Mouse (Mus musculus) kidney, adult 10 weeks (tissue): ENCODE results near the gene Nudt16. TPM values are rescaled to one million over a fixed set of nuclear protein-coding genes. Genes with fewer than 3 reads are reported as not detected.

Experiments used
- polyA plus RNA-seq: library from polyadenylated mRNA; stranded (reverse); fragments of 350-450 nt; fragmentation: Illumina TruSeq; extraction: RNeasy Lipid Tissue Mini Kit (QIAGEN cat#74804); gene quantifications from one replicate; pipeline ENCODE4 v1.2.3, GENCODE M21; 2014; ENCODE audit warnings: low read depth, low replicate concordance

Nudt16 gene
- 10.8 TPM for polyA plus RNA-seq

GRCm38 (mm10) chr9:105131253-105132001, at the start of gene Nudt16:
Nudt16 (minus strand) TSS chr9:105131824.

DNA sequence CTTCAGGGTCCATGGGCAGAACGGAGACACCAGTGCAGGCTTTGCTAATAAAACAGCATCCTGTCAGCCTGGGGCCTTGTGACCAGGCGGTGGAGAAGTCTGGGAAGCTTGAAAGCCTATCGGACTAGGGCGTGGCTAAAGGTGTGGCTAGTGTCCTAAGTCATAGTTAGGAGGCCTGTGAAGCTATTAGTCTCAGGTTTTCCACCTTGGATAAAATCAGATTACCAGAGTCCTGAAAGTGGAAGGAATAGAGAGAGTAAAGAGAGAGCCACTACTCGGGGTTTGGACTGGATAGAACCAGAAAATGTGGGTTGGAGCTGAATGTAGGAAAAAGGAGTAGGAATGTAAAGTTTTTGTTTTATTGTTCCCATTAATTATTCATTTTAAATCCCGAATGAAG, 13.4 kb upstream of the Nudt16 start, which contains the start of gene 1700080E11Rik:
1700080E11Rik (minus strand) TSS at position 101 of the 400 bp plus-strand sequence.

Other genes starting within 250 kb of the Nudt16 start
- gene Mrpl3, start 78.6 kb downstream of the Nudt16 start, polyA plus RNA-seq: 97.8 TPM
- gene 1700080E11Rik, start 13.3 kb upstream of the Nudt16 start, polyA plus RNA-seq: not detected